Mouse (Mus musculus): Measurements from ENCODE around the gene Agmat. TPM values are rescaled to one million over a fixed set of nuclear protein-coding genes. Genes with fewer than 3 reads are reported as not detected.

Agmat gene
- polyA plus RNA-seq (2017; shearing (Covaris generic)), result not detected

DNA sequence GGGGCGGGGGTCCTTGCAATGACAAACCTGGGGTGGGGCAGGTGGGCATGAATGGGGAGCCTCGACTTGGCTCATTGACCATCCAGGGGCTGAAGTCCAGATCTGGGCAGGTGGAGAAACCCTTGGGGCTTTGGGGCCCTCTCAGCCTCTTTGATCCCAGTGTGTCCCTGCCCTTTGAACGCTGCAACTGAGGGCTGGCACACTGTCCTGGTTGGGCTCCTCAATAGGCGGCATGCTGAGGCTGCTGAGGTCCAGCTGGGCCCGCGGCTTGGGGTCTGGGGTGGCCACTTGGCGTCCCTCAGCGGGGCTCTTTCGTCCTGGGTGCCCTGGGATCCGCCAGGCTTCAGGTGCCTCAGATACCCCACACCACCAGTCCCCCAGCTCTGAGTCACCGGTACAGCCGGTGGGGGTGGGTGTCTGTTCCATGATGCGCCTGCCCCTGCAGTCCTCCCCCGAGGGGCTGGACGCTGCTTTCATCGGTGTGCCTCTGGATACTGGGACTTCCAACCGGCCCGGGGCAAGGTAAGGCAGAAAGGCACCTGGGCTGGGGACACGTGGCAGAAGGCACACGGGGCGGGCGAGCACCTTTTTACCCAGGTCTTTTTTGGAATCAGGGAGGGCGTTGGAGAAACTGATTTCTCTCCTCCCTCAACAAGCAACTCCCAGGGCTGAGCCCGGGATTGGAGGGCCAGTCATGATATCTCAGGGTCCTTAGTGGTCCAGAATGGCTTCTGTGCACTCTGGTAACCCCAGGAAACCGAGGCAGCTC, at the start of gene Agmat:
Agmat (plus strand) TSS at position 95 of the 769 bp plus-strand sequence.

DNA sequence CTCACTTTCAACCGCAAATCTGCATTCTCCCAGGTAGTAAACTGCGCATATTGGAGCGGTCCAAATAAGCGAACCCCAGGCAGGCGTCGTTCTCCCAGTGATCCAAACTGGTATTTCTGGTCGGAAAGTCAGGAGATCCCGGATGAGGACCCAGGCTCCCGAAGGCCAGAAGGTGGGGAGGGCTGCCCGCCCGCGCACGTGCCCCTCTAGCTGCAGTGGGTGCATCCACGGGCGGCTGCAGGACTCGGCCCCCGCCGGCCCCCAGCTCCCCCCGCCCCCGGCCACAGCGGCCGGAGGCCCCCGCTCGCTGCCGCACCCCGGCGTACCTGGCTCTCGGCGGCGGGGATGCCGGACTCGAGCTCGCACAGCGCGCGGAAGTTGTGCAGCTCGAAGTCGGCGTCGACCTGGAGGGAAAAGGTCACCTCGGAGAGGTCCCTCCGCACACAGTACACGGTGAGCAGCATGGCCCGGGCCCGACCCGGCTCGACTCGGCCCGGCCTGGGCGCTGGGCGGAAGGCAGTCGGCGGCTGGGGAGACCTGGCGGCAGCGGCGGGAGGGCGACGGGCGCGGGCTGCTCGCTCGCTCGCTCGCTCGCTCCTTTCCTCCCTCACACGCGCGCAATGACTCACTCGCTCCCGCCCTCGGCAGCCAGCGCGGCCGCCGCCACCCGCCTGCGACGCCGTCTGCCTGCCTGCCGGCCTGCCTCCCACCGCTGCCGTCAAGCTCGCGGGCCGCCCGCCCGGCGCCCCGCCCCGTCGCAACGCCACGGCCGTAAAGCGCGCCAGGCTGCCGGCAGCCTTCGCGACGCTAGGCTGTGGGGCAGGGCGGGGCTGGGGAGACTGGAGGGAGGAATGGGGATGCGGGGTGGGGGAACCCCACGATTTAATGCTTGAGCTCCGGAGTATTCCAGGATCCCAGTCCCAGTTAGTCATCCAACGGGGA, 23.5 kb upstream of the Agmat start, which contains the start of gene Ddi2:
Ddi2 (minus strand) TSS at position 689 of the 942 bp plus-strand sequence.

GRCm38 (mm10) chr4:141790524-141790990, 44.1 kb downstream of the Agmat start, which contains the start of gene Dnajc16:
Gene Dnajc16 (minus strand): TSS chr4:141790931.

DNA sequence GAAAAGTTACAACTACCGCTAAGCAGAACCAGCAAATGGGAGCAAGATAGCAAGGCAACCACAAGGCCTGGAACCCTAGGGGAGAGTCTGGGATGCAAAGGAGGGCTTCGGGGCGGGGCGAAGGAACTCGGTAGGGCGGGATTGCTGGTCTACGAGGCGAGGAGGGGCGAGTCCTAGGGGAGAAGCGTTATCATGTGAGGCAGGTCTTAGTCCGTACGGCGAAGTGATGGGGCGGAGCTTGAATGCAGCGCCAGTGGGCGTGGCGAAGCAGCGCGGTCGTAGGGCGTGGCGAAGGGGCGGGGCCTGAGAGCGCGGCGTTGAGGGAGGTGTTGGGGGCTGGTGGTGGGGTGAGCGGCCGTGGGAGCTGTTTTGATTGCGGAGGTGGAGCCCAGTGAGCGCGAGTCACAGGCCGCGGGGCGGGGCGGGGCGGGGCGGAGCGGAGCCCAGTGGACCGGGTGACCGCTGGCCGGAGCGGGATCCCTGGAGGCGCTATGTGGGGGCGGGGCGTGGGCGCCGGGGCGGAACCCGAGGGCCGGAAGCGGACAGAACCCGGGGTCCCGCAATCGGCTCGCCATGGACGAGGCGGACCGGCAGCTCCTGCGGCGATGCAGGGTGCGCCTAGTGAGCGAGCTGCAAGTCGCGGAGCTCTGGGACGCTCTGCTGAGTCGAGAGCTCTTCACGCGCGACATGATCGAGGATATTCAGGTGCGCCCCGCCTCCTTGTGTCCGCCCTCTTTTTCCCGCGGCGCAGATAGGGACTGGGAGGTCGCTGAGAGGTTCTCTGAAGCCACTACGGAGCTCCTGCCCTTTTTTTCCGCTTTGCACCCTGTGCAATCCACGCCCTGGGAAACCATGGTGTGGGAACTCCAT, 47.0 kb downstream of the Agmat start, which contains the start of gene Casp9:
Casp9 (plus strand) TSS at position 331 of the 870 bp plus-strand sequence.

Other genes starting within 250 kb of the Agmat start
- gene Spen, start 208.1 kb upstream of the Agmat start, polyA plus RNA-seq (2017; shearing (Covaris generic)), result 21.2 TPM
- not detected for gene Fblim1, start 140.6 kb upstream of the Agmat start, polyA plus RNA-seq (2017; shearing (Covaris generic))
- 0.35 TPM for gene Tmem82, start 128.0 kb upstream of the Agmat start, polyA plus RNA-seq (2017; shearing (Covaris generic))
- not detected for gene Slc25a34, start 122.9 kb upstream of the Agmat start, polyA plus RNA-seq (2017; shearing (Covaris generic))
- gene Plekhm2, start 81.8 kb upstream of the Agmat start, polyA plus RNA-seq (2017; shearing (Covaris generic)), result 9.7 TPM
- gene Rsc1a1, start 61.1 kb upstream of the Agmat start, polyA plus RNA-seq (2017; shearing (Covaris generic)), result 0.98 TPM
- 38.8 TPM for gene Ddi2, start 23.3 kb upstream of the Agmat start, polyA plus RNA-seq (2017; shearing (Covaris generic))
- gene Dnajc16, start 44.3 kb downstream of the Agmat start, polyA plus RNA-seq (2017; shearing (Covaris generic)), result 3.6 TPM
- 9.1 TPM for gene Casp9, start 46.9 kb downstream of the Agmat start, polyA plus RNA-seq (2017; shearing (Covaris generic))
- 0.66 TPM for gene Cela2a, start 79.5 kb downstream of the Agmat start, polyA plus RNA-seq (2017; shearing (Covaris generic))
- gene Ctrc, start 99.7 kb downstream of the Agmat start, polyA plus RNA-seq (2017; shearing (Covaris generic)), result not detected
- 129 TPM for gene Efhd2, start 128.2 kb downstream of the Agmat start, polyA plus RNA-seq (2017; shearing (Covaris generic))

Measured in effector memory CD4-positive, alpha-beta T cell, adult 7 months (primary cell).